Mouse (Mus musculus): ENCODE measurements around the gene Ak8.

The Ak8 gene

GRCm38 (mm10) chr2:28699361-28700335 is at the start of gene Ak8, which contains the start of gene Spaca9:
TSS of gene Ak8 (plus strand) at chr2:28700164.
TSS of gene Spaca9 (minus strand) at chr2:28699727.
- peak; percentile 81 for DNase-seq (ENCODE audit: low spot score)

GRCm38 (mm10) chr2:28650526-28650925 is 49.4 kb upstream of the Ak8 start:
- DNase-seq (ENCODE audit: low spot score), result no peak

- DNase-seq (ENCODE audit: low spot score), result no peak
Measured at GRCm38 (mm10) chr2:28653351-28653750, 46.6 kb upstream of the Ak8 start.

- no peak for DNase-seq (ENCODE audit: low spot score)
Measured at GRCm38 (mm10) chr2:28654295-28654694, 45.7 kb upstream of the Ak8 start.

GRCm38 (mm10) chr2:28656216-28656615 is 43.7 kb upstream of the Ak8 start:
- no peak for DNase-seq (ENCODE audit: low spot score)

GRCm38 (mm10) chr2:28662891-28663290 is 37.1 kb upstream of the Ak8 start:
- no peak for DNase-seq (ENCODE audit: low spot score)

- no peak for DNase-seq (ENCODE audit: low spot score)
Measured at GRCm38 (mm10) chr2:28665818-28666217, 34.1 kb upstream of the Ak8 start.

GRCm38 (mm10) chr2:28671438-28671837 is 28.5 kb upstream of the Ak8 start:
- no peak for DNase-seq (ENCODE audit: low spot score)

GRCm38 (mm10) chr2:28676005-28676404 is 24.0 kb upstream of the Ak8 start:
- DNase-seq (ENCODE audit: low spot score), result no peak

GRCm38 (mm10) chr2:28680710-28681109 is 19.3 kb upstream of the Ak8 start:
- no peak for DNase-seq (ENCODE audit: low spot score)

- no peak for DNase-seq (ENCODE audit: low spot score)
Measured at GRCm38 (mm10) chr2:28681718-28682117, 18.2 kb upstream of the Ak8 start.

GRCm38 (mm10) chr2:28685895-28686294 is 14.1 kb upstream of the Ak8 start:
- DNase-seq (ENCODE audit: low spot score), result no peak

- no peak for DNase-seq (ENCODE audit: low spot score)
Measured at GRCm38 (mm10) chr2:28688431-28688830, 11.5 kb upstream of the Ak8 start.

GRCm38 (mm10) chr2:28692692-28693091 is 7.3 kb upstream of the Ak8 start:
- no peak for DNase-seq (ENCODE audit: low spot score)

- DNase-seq (ENCODE audit: low spot score), result no peak
Measured at GRCm38 (mm10) chr2:28698566-28698965, 1.4 kb upstream of the Ak8 start.

- no peak for DNase-seq (ENCODE audit: low spot score)
Measured at GRCm38 (mm10) chr2:28701646-28702262, 1.8 kb downstream of the Ak8 start.

- no peak for DNase-seq (ENCODE audit: low spot score)
Measured at GRCm38 (mm10) chr2:28706106-28706636, 6.2 kb downstream of the Ak8 start.

GRCm38 (mm10) chr2:28706787-28707186 is 6.8 kb downstream of the Ak8 start:
- DNase-seq (ENCODE audit: low spot score), result no peak

GRCm38 (mm10) chr2:28713036-28713435 is 13.1 kb downstream of the Ak8 start:
- no peak for DNase-seq (ENCODE audit: low spot score)

GRCm38 (mm10) chr2:28722419-28722818 is 22.5 kb downstream of the Ak8 start:
- DNase-seq (ENCODE audit: low spot score), result no peak

GRCm38 (mm10) chr2:28723912-28724311 is 23.9 kb downstream of the Ak8 start:
- DNase-seq (ENCODE audit: low spot score), result no peak

GRCm38 (mm10) chr2:28727786-28728404 is 27.9 kb downstream of the Ak8 start:
- no peak for DNase-seq (ENCODE audit: low spot score)
